Mouse (Mus musculus): ENCODE measurements around the gene Rcsd1. TPM values are rescaled to one million over a fixed set of nuclear protein-coding genes. Genes with fewer than 3 reads are reported as not detected.

Gene Rcsd1
- 15.1 TPM for polyA plus RNA-seq (2014; fragmentation: Illumina TruSeq; extraction: RNeasy Lipid Tissue Mini Kit (QIAGEN cat#74804); ENCODE audit: low read depth, low replicate concordance)

GRCm38 (mm10) chr1:165709629-165710256 is at the start of gene Rcsd1:
Gene Rcsd1, minus strand, starts transcription at chr1:165709757.

GRCm38 (mm10) chr1:165634151-165634884 is 75.2 kb downstream of the Rcsd1 start, which contains the start of gene Mpzl1:
Gene Mpzl1, minus strand, starts transcription at chr1:165634538.

Other genes starting within 250 kb of the Rcsd1 start
- 31.0 TPM for gene Dcaf6, start 249.3 kb downstream of the Rcsd1 start, polyA plus RNA-seq (2014; fragmentation: Illumina TruSeq; extraction: RNeasy Lipid Tissue Mini Kit (QIAGEN cat#74804); ENCODE audit: low read depth, low replicate concordance)
- 140 TPM for gene Mpc2, start 249.1 kb downstream of the Rcsd1 start, polyA plus RNA-seq (2014; fragmentation: Illumina TruSeq; extraction: RNeasy Lipid Tissue Mini Kit (QIAGEN cat#74804); ENCODE audit: low read depth, low replicate concordance)
- 2.8 TPM for gene Adcy10, start 224.6 kb downstream of the Rcsd1 start, polyA plus RNA-seq (2014; fragmentation: Illumina TruSeq; extraction: RNeasy Lipid Tissue Mini Kit (QIAGEN cat#74804); ENCODE audit: low read depth, low replicate concordance)
- 50.8 TPM for gene Mpzl1, start 75.2 kb downstream of the Rcsd1 start, polyA plus RNA-seq (2014; fragmentation: Illumina TruSeq; extraction: RNeasy Lipid Tissue Mini Kit (QIAGEN cat#74804); ENCODE audit: low read depth, low replicate concordance)
- 133 TPM for gene Creg1, start 54.0 kb upstream of the Rcsd1 start, polyA plus RNA-seq (2014; fragmentation: Illumina TruSeq; extraction: RNeasy Lipid Tissue Mini Kit (QIAGEN cat#74804); ENCODE audit: low read depth, low replicate concordance)
- gene Cd247, start 78.9 kb upstream of the Rcsd1 start, polyA plus RNA-seq (2014; fragmentation: Illumina TruSeq; extraction: RNeasy Lipid Tissue Mini Kit (QIAGEN cat#74804); ENCODE audit: low read depth, low replicate concordance), result 2.9 TPM

Measured in adipose tissue, adult 10 weeks (tissue).